Mouse (Mus musculus): ENCODE results near the gene Cmtm3. TPM values are rescaled to one million over a fixed set of nuclear protein-coding genes. Genes with fewer than 3 reads are reported as not detected.

Cmtm3 gene
- polyA plus RNA-seq, 1 experiment from 2014 or later: 45.4 TPM

DNA sequence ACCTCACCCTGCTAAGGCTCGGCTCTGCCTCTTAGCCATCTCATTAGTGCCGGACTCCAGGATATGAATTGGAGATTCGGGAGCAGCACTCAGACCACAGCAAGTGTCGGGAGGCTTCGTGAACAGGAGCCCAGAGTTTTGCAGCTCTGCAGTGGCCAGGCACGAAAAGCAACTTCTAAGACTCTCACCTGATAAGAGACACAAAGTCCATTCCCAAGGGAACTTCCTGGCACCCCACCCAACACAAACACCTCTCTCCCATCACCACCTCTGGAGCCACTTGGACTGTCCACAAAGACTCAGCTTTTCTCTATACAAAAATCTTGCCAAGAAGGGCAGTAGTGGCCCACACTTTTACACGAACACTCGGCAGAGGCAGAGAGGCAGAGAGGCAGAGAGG, 51.0 kb downstream of the Cmtm3 start:
- no peak overlapping the region for H3K9ac ChIP-seq
- H3K9me3 ChIP-seq: no peaks in the 10 kb centered on the region
- ATAC-seq (ENCODE audit: low FRiP score): no peak
- H3K27me3 ChIP-seq: no peaks in the 10 kb centered on the region
- H3K36me3 ChIP-seq: no peaks in the 10 kb centered on the region
- no peak overlapping the region for H3K4me2 ChIP-seq
- H3K4me1 ChIP-seq (replicated peaks): peaks cover 37% of the 10 kb centered on the region
- no peak overlapping the region for H3K27ac ChIP-seq
- H3K4me3 ChIP-seq: no peak overlapping the region
- WGBS: 89% methylated on average over 8 of the region's 8 CpGs

DNA sequence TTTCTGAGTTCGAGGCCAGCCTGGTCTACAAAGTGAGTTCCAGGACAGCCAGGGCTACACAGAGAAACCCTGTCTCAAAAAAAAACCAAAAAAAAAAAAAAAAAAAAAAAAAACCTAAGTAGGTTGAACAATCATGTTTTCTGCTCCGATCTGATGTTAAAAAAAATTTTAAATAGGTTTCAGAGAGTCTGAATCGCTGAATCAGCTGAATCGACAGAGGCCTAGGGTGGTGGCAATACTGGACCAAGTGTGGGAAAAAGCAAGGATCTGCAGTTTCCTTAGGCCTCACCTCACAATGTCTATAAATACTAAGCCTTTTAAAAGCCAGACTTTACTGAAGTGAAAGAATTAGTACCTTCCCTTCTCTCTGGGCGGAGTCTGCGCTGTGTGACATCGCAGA, 53.9 kb downstream of the Cmtm3 start:
- H3K4me3 ChIP-seq: no peak overlapping the region
- no peak overlapping the region for H3K4me2 ChIP-seq
- 0 out of 2 replicates have a peak overlapping the region, but pooled peaks have one; percentile 4 for H3K9ac ChIP-seq
- H3K27ac ChIP-seq: no peak overlapping the region
- ATAC-seq (ENCODE audit: low FRiP score): no peak
- H3K36me3 ChIP-seq: no peaks in the 10 kb centered on the region
- no peaks in the 10 kb centered on the region for H3K9me3 ChIP-seq
- 98% methylated on average over 7 of the region's 7 CpGs for WGBS
- no peaks in the 10 kb centered on the region for H3K27me3 ChIP-seq
- peaks cover 20% of the 10 kb centered on the region for H3K4me1 ChIP-seq (replicated peaks)

DNA sequence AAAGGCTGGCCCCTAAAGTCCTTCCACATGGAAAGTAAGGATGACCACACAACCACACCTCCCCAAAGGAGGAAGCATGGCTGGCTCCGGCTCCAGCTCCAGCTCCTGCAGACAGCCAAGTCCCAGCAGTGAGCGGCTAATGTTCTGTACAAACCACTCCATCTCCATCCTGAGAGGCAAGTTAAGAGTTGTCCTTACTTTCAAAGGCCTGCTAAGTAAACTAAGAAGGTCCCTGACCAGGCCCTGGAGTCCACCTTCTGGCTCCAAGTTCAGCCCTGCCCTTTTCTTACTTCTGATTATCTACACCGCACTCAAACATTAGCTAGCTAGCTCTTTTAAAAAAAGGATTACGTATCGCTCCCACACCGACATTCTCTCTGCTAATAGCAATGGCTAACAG, 54.6 kb downstream of the Cmtm3 start:
- H3K27ac ChIP-seq: no peak overlapping the region
- no peaks in the 10 kb centered on the region for H3K9me3 ChIP-seq
- peaks cover 20% of the 10 kb centered on the region for H3K4me1 ChIP-seq (replicated peaks)
- peak overlapping the region; percentile 94; the same call in 1 of the 2 replicates for H3K9ac ChIP-seq
- no peaks in the 10 kb centered on the region for H3K36me3 ChIP-seq
- 91% methylated on average over 6 of the region's 6 CpGs for WGBS
- peak overlapping the region; percentile 90 for H3K4me2 ChIP-seq
- no peaks in the 10 kb centered on the region for H3K27me3 ChIP-seq
- no peak for ATAC-seq (ENCODE audit: low FRiP score)
- peak overlapping the region; percentile 85; the same call in 1 of the 2 replicates for H3K4me3 ChIP-seq

DNA sequence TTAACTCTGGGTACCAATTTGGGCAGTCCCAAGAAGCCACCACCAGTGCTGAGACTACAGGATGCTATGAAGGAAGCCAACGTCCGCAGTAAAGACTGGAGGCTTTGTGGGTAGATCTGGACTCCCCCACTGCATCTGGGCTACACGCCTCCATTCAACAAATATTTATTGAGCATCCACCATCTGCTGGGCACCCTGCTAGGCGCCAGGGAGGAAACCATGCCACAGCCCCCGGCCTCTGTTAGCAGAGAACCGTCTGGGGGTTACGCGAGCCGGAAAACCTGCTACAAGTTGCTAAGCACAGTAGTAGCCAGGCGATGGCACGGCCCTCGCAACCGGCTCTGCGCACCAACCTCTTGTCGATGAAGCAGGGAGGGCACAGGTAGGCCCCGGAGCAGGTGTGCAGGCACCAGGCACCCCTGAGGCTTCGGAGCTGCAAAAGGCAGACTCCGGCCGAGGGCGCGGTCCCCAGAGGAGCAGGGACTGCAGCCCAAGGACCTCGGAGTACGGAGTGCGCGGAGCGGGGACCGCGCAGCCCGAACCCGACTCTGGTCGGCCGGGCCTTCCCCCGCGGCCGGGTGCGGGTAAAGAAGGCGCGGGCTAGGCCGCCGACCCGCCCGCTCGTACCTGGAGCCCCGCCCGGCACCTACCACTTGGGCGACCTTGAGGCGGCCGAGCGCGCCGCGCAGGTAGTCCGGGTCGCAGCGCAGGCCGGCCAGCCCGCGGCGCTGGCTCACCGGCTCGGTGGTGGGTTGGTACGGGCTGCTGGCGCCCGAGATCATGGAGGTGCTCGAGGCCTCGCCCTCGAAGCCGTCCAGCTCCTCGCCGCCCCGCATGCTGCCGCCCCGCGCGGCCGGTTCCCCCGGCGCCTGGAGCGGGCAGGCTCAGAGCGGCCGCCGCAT, 55.8 kb downstream of the Cmtm3 start:
- H3K36me3 ChIP-seq: no peaks in the 10 kb centered on the region
- H3K9ac ChIP-seq: peak overlapping the region; percentile 94
- H3K4me1 ChIP-seq (replicated peaks): peaks cover 20% of the 10 kb centered on the region
- H3K4me2 ChIP-seq: peak overlapping the region; percentile 90
- WGBS: under 1% methylated on average over 82 of the region's 82 CpGs
- peak overlapping the region; percentile 89 for H3K27ac ChIP-seq
- H3K27me3 ChIP-seq: no peaks in the 10 kb centered on the region
- no peaks in the 10 kb centered on the region for H3K9me3 ChIP-seq
- peak overlapping the region; percentile 85 for H3K4me3 ChIP-seq
- ATAC-seq (ENCODE audit: low FRiP score): peak; percentile 81

GRCm38 (mm10) chr8:104395703-104396357, 56.6 kb downstream of the Cmtm3 start, which contains the start of gene Cmtm4:
TSS of gene Cmtm4 (minus strand) at chr8:104395807.
- Histone ChIP-seq H3K4me3 (peak within 1 kb of the TSS; percentile 85), H3K4me2 (peak within 1 kb of the TSS; percentile 90), H3K9me3 (no peaks in the 10 kb centered on the region), H3K4me1 (replicated peaks) (peaks cover 20% of the 10 kb centered on the region), H3K27ac (peak within 1 kb of the TSS; percentile 89), H3K36me3 (no peaks in the 10 kb centered on the region), H3K9ac (peak within 1 kb of the TSS; percentile 94), H3K27me3 (no peaks in the 10 kb centered on the region)
- WGBS: 6% methylated on average over 19 of the region's 54 CpGs
- ATAC-seq (ENCODE audit: low FRiP score): peak; percentile 82

Other genes starting within 250 kb of the Cmtm3 start
- 14.6 and 16.5 TPM in 2 replicates for gene Cdh5, start 237.8 kb upstream of the Cmtm3 start, polyA plus RNA-seq (2015; fragmentation: Nextera tagmentation; extraction: Ambion mirVana)
- 3.3 and 4.4 TPM in 2 replicates for gene Bean1, start 169.0 kb upstream of the Cmtm3 start, polyA plus RNA-seq (2015; fragmentation: Nextera tagmentation; extraction: Ambion mirVana)
- gene Tk2, start 90.9 kb upstream of the Cmtm3 start, polyA plus RNA-seq (2015; fragmentation: Nextera tagmentation; extraction: Ambion mirVana): 45.7 TPM in 2 replicates
- 36.1 TPM in 2 replicates for gene Cklf, start 88.5 kb upstream of the Cmtm3 start, polyA plus RNA-seq (2015; fragmentation: Nextera tagmentation; extraction: Ambion mirVana)
- not detected in 2 replicates for gene Cmtm2a, start 46.2 kb upstream of the Cmtm3 start, polyA plus RNA-seq (2015; fragmentation: Nextera tagmentation; extraction: Ambion mirVana)
- gene Gm45711, start 29.3 kb upstream of the Cmtm3 start, polyA plus RNA-seq (2015; fragmentation: Nextera tagmentation; extraction: Ambion mirVana): not detected in 2 replicates
- gene Cmtm1, start 29.3 kb upstream of the Cmtm3 start, polyA plus RNA-seq (2015; fragmentation: Nextera tagmentation; extraction: Ambion mirVana): not detected in 2 replicates
- gene Gm11020, start 17.8 kb upstream of the Cmtm3 start, polyA plus RNA-seq (2015; fragmentation: Nextera tagmentation; extraction: Ambion mirVana): not detected in 2 replicates
- gene Cmtm2b, start 17.2 kb upstream of the Cmtm3 start, polyA plus RNA-seq (2015; fragmentation: Nextera tagmentation; extraction: Ambion mirVana): not detected in 2 replicates
- 2.1 and 2.3 TPM in 2 replicates for gene Cmtm4, start 56.4 kb downstream of the Cmtm3 start, polyA plus RNA-seq (2015; fragmentation: Nextera tagmentation; extraction: Ambion mirVana)
- 115 and 120 TPM in 2 replicates for gene Dync1li2, start 103.6 kb downstream of the Cmtm3 start, polyA plus RNA-seq (2015; fragmentation: Nextera tagmentation; extraction: Ambion mirVana)
- 0.35 and 0.36 TPM in 2 replicates for gene Terb1, start 170.5 kb downstream of the Cmtm3 start, polyA plus RNA-seq (2015; fragmentation: Nextera tagmentation; extraction: Ambion mirVana)
- 109 and 115 TPM in 2 replicates for gene Nae1, start 195.2 kb downstream of the Cmtm3 start, polyA plus RNA-seq (2015; fragmentation: Nextera tagmentation; extraction: Ambion mirVana)
- gene Car7, start 195.3 kb downstream of the Cmtm3 start, polyA plus RNA-seq (2015; fragmentation: Nextera tagmentation; extraction: Ambion mirVana): 2.1 and 2.8 TPM in 2 replicates

Data from hindbrain, embryonic 13.5 days (tissue).